Mouse (Mus musculus): ENCODE measurements at regions not wholly inside any gene's neighbourhood (a gene's known extent, or its start where the extent isn't known, plus 50 kb on each side); places are given as distances from the start of the nearest gene placed in this dataset.

DNA sequence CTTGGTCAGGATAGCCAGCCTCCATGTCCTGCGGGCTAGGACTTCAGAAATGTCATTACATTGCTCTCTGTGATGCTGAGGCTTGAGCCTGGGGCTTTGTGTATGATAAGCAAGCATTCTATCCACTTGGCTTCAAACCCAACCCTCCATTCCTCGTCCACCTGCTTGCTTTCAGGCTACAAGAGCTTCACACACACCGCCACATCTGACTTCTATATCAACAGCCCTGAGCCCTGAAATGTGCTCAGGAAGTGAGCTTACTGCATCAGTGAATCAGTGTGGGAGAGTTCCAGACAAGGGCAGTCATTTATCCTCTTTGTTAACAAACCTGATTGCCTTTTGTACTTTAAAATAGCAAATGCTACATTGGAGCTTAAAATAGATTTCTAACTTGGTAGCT is 377.5 kb upstream of the Adgrl2 start:
- DNase-seq (ENCODE audit: low spot score in 2 of 2), result no peak

DNA sequence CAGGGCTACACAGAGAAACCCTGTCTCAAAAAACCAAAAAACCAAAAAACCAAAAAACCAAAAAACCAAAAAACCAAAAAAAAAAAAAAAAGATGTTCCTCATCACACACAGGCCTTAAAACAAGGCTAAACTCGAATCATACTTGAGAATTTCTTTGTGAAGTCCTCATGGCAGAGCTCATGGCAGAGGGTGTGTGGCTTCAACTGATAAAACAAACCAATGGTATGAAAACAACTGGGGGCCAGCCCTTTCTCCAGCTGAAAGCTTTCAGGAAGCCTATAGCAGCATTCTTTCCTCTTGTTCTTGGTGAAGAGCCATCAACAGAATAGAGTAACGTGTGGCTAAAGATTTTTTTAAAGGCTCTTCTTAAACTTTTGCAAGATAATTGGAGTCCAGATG is 369.8 kb upstream of the Adgrl2 start:
- DNase-seq (ENCODE audit: low spot score in 2 of 2), result no peak

DNA sequence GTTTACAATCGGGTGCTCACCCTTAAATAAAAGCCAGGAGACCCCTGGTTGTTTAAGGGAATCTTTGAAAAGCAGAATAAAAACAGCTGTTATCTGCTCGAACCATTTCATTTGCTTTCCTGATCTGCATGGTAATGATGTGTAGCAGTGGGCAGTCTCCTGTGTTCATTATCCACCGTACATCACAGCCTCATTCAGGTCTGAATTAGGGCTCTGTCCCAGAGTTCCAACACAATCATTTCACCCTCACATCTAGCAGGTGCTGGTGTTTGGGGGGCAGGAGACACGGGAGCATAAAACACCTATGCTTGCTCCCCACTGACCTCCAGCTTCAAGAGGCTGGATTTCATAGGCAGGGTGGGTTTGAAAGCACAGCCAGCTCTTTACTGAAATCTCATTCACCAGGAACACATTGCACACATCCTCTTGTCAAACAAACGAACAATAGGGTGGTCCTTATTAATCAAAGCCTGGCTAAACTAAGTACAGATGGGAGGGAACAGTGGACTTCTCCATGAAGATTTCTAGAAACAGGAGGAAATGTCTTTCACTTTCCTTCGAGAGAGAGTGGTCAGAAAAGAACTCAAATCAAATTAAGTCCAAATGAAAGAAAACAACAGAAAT is 368.3 kb upstream of the Adgrl2 start:
- no peak for DNase-seq (ENCODE audit: low spot score in 2 of 2)

DNA sequence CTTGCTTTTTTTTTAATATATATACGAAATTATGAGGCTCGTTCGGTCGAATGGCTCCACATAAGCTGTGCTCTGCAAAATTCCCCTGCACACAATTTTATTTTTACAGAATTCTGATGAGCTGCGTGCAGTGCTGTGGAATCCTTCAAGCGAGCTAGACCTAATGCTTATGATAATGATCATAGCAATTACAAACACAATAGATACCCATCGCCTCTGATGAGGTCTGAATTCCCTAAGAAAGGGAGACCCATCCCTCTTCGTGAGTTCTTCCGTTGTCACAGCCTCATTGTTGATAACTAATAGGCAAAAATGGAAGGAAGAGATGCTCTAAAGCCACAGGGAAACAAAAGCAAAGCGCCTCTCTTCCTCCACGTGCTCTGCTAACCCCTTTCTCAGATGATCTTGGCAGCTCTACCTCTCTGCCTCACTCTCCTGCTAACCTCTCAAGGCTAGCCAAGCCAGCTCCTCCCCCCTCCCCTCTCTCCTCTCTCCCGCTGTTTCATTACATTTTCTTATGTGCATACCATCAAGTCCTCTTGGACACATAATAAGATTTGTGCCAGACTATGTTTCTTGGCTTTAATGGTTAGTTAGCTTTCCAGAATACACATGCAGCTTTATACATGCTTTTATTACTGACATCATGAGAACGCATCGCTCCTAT is 367.7 kb upstream of the Adgrl2 start:
- DNase-seq (ENCODE audit: low spot score in 2 of 2), result no peak

DNA sequence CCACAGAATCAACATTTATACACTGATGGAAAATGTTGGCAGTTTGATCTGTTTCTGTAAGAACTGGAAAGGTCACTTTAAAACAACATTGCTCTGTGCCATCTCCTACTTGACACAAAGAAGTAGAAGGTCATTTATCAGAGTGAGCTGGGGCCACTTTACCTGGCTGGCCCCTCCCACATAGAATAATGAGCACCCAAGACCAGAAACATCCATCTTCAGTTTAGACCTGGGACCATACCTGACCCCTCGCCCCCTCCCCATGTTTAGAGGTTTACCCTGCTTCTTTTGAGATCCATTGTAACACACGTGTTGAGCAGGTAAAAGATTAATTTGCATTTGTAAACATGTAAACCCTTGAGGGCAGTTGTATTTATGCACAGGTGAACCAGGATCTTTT is 366.8 kb upstream of the Adgrl2 start:
- DNase-seq (ENCODE audit: low spot score in 2 of 2), result no peak

DNA sequence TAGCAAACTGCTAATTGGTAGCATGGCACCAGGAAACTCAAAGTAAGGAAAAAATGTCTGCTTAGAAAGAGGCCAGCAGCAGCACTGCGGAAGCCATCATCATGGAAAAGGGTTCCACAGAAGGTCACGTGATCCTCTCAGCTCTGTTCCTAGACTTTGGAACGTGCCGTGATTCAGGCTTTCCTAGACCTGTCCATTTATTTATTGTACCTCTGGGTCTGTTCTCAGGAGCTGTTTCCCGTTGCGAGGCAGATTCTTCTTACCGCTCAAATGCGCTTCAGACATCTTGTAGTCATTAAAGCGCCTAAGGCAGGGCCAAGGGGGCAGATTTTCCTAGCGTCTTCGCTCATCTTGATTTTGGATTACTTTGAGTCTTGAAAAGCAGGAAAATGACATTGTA is 365.0 kb upstream of the Adgrl2 start:
- no peak for DNase-seq (ENCODE audit: low spot score in 2 of 2)

DNA sequence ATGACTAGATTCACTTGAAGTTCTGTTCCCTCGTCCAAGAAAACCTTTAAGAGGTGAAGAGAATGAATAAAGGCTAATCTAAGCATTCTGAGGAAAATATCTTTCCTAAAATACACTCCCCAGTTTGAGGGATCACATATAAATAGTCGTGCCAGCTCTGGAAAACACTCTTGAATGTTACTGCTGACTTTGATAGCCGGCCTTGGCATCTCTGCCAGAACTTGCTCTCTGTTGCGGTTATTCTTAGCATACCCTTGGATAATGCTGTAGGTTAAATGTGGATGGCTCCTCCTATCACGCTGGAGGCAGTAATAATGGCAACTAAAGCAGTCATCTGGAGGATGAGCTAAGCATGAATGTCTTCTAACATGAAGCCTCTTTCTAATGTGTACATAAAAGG is 363.6 kb upstream of the Adgrl2 start:
- DNase-seq (ENCODE audit: low spot score in 2 of 2), result no peak

DNA sequence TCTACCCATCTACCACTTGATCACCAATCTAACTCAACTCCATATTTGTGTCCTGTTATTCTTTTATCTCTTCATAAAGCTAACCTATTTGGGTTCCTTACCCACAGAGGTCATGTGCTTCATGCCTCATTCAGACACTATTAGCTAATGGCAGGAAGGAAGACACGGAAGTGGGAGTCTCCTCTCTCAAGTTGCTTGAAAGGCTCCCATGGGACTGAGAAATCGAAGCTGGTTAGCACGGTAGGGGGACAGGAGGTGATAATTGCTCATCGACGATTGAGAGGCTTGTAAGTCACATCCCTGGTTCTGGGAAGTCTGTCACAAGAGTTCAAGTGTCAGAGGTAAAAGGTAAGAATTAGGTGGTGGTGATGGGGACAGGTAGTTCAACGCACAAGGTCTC is 362.2 kb upstream of the Adgrl2 start:
- DNase-seq (ENCODE audit: low spot score in 2 of 2), result no peak

DNA sequence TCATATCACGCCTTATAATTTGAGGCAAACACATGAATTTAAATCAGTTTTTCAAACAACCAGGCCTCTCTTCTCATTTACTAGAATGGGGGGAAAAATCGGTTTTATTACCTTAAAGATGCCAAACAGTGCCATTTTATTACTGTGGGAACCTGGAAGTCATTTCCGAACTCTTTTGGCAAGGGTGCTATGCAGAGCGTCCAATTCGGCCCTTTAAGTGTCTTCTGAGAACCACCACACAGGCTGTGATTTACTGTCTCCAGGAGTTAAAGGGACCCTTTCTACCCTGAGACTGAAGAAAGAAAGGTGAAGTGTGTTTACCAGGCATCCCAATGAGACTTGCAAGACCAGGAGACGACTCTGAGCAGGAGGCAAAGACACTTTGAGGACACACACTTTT is 359.4 kb upstream of the Adgrl2 start:
- no peak for DNase-seq (ENCODE audit: low spot score in 2 of 2)

DNA sequence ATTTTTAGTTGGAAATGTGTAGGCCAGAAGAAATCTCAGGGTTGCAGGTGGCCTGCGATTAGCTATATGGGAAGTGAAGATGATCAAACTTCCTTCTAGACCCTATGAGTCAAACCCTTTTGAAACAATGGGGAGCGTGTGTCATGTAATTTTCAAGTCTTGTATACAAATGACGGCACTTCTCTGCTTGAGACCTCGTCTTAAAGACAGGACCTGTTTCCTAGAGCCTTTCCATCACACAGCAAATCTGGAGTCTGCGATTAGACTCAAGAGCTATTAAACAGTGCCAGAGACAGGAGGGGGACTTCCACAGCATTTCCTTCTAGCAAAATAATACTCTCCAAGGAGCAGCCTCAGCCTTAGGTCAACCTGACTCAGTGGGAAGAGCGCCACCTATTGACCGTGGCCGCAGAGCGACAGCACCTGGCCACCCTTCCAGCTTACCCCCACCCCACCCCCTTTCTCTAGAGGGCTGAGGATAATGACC is 358.9 kb upstream of the Adgrl2 start:
- peak; percentile 18 to 34 for DNase-seq (ENCODE audit: low spot score in 2 of 2)

DNA sequence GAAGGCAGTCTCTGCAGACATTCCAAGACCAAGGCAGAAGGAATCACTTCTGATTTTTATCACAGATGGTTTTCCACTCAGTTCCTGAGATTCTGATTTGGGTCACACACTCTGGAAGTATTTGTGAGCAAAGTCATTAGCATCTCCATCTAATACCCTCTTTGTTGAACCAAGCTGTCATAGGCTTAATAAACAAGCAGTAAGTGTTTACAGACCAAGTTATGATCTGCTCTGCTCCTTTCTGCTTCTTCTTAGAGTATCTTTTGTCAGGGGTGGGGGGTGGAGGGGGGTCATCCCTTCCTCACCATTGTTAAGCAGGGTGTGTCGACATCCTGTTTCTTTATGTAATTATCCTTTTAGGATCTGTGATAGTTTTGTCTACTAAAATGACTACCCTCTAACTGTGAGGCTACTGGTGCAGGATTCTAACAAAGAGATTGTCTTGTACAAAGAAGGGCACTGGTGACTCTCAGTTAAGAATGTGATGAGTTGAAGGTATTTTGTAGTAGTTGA is 358.2 kb upstream of the Adgrl2 start:
- DNase-seq (ENCODE audit: low spot score in 2 of 2), result no peak

DNA sequence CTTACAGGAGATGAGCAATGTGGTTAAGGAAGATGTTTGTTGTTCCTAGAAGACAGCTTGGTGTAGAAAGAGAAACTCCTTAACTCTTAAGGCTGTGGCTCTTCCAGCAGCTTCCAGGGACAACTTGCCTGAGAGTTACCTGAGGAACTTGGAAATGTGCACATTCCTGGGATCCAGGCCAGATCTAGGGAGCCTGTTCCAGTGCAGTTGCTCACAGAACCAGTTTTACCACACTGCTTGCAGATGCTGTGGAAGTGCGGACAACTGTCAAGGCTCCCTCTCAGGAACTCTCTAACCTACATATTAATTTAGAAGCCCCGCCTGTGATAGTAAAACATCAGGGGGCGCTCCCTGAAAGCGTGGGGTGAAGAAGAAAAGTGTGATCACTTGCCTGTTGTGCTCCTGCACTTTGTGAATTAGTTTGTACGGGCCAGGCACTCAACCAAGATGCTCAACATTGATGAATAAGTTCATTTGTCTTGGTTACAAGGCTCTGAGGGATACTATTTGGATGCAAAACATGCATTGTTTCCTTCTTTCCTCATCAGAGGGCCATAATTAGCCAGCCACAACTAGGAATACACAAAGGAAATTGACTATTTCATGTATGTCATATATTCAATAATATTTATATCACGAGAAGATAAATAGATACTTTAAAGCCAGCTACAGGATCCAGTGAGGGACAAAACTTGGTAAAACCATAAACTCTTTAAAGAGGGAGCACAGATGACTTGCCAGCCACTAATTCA is 357.1 kb upstream of the Adgrl2 start:
- DNase-seq (ENCODE audit: low spot score in 2 of 2), result no peak

DNA sequence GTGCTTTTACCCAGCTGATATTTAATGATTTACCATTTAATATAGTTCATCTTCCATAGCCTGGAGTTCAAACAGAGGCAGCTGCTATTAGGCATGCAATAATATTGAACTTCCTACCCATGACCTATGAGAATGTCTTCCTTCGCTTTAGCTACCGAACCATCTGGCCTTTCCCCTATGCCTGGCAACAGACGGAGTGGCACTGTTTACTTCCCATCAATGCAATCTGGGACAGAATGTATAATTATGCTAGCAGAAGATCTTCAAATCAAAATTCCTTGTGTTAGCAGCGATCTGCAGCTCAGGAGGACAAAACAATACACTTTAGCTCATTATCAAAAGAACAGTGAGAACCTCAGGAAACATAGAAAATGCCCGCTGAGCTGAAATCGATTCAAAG is 352.2 kb upstream of the Adgrl2 start:
- no peak for DNase-seq (ENCODE audit: low spot score in 2 of 2)

DNA sequence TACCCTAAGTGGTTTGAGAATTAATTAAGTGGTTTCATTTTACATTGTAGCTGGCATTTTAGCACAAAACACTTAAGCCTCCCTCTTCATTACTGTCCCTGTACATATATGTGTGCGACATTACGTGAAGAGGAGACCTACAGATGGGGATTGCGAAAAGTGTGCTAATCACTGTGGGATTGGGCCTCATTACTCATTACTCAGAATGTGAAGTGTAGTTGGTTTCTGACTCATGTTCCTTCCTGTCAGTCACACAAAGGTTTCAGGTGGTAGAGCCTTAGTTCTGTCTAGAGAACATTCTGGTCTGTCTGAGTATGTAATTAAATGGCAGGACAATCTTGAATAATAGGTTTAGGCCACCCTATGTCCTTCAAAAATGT is 349.0 kb upstream of the Adgrl2 start:
- no peak for DNase-seq (ENCODE audit: low spot score in 2 of 2)

DNA sequence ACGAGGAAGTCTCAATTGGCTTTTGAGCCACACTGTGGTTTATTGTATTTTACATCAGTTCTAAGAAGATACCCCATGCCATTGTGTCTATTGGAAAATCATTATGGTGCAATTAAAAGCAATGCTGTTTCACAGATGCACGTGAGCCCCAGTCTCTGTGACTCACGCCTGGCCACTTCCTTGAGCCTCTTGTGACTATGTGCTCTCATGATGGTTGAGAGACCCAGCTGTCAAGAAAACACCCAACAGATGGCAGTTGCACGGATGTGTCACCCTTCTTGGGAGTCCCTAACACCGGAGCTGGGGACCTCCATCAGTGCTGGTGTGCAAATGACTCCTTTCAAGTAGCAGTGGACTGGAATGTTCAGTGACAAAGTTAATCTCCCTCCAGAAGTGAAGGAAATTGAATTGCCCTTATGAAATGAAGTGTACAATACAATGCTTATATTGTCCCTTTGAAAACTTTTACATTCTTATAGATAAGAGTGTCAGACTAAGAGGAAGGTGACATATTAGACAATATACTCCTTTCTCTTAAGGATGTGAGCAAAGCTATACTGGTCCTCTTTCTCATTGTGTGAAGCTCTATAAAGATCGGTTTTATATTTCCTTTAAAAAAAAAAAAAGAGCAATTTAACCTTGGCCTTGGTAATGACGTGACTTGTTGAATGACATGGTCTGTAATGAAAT is 348.5 kb upstream of the Adgrl2 start:
- no peak for DNase-seq (ENCODE audit: low spot score in 2 of 2)

DNA sequence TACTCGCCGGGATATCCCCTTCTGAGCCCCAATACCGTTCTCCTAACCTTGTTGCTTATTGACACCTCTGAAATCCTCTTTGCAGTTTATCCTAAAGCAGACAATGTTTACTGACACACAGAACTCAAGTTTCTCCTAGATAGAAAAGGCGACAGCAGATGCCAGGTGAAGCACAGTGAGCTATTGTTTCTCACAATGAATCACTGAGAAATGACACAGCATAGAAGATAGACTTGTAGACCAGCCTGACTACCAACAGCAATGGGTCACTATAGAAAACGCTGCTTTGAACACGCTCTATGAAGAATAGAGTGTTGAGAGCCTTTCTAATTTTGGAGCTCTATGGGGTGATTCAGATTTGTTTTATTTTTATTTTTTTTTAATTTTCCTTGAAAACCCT is 344.9 kb upstream of the Adgrl2 start:
- no peak for DNase-seq (ENCODE audit: low spot score in 2 of 2)

DNA sequence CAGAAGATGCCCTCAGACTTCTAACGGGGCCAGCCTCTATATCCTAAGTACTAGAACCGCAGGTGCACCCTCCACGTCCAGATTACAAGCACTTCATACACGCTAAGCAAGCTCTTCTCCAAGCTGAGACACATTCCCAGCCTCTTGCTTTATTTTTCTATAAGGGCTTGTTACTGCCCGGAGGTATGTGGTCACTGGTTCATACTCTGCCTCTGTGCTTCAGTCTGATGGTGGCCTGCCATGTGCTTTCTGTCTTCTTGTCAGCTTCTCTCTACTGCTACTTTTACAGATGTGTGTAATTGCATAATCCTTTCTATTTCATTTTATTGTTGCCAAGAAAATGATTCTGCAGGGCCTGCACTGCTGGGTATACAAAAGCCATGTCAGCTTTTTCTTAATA is 343.3 kb upstream of the Adgrl2 start:
- DNase-seq (ENCODE audit: low spot score in 2 of 2), result no peak

DNA sequence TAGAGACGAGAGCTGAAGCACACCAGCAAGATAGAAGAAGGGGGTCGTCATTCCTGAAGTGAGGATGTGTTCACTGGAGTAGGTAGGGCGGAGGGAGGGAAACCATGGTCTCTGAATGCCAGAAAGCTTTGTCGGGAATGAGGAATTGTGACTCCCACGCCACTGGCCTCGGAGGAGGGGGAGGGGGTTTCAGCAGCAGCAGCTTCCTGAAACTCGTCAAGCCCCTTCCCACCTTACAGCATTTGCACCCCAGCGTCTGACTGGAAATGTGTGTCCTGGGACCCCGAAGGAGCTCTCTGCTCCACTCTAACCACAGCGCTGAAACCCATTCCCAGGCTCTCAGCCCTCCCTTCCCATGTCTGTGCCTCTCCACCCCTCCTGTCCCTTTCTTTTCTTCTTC is 342.8 kb upstream of the Adgrl2 start:
- no peak for DNase-seq (ENCODE audit: low spot score in 2 of 2)

DNA sequence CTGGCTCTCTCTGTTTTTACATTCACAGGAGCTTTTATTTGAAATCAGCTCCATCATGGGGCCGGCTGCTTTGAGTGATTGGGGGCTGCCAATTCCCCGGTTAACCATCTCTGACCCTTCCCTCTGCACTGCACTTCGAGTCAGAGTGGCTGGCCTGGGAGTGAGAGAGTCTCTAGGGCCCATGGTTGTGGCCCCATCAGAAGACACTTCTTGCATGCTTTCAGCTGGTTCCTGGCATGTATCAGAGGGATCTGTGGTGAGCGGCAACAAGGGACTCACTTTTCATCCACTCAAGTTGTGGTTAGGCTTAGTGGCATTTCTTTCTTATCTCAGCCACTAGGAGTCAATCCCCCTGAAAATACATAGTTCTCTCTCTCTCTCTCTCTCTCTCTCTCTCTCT is 341.8 kb upstream of the Adgrl2 start:
- DNase-seq (ENCODE audit: low spot score in 2 of 2), result no peak

DNA sequence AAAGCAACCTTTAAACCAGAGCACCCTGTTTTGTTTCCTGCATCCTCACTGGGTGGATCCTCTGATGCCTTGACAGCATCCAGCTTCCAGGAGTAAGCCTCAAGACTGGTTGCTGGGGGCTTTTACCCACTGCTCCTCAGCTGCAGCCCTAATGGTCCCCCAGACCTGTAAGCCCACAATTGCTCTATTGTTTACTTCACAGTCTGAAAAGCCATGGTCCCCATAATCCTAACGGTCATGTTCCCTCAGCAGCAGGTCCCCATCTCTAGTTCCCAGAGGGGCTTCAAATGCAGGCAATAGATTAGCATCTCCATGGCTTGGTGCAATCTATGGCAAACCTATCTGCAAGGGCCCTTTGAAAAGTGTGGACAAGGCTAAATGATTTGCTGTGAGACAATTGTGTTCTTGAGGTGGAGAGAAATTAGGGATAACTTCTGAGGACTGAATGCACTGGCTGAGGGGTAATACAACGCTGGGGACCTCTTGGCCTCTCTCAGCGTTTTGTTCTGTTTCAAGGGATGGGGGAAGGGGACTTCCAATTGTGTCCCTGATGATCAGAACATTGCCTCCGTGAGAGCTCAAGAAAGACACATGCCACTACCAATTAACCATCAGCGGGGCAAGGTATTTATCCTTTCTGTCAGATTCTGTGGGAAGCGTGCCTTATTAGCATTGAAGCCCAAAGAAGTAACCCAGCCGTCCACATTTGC is 341.1 kb upstream of the Adgrl2 start:
- DNase-seq (ENCODE audit: low spot score in 2 of 2), result no peak

DNA sequence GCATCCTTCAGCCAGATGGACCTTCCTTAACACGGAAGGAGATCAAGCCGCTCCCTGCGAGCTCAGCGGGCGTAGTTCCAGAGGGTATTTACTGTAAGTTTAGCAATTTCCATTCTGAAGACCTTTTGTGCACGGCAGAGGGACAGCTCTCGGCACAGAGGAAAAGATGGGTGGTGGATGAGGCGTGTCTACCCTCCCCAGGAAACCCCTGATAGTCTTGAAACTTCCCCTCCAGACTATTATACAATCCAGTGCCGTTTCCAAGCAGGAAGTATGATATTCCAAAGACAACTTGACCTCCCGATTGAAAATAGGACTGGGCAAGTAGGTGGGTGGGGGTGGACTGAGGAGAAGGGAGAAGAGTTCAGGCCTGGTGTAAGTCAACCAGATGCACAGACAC is 340.4 kb upstream of the Adgrl2 start:
- DNase-seq (ENCODE audit: low spot score in 2 of 2), result no peak

DNA sequence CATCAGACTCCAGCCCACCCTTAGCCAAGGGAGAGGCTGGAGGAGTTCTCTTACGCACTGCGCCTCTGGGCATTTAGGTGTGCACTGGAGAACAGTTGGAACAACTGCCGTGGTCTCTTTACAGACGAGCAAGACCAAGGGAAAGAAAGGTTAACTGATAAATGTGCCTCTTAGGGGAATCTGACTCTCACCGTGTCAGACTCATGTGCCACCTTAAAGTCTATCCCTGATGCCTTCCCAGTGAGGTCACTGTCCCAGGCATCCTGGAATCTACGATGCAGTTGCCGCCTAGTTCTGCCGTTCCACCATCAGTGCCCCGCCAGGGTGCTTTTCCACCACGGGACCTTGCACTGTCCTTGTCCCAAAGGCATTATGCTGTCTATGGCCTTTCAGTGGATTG is 339.7 kb upstream of the Adgrl2 start:
- no peak for DNase-seq (ENCODE audit: low spot score in 2 of 2)
